Mouse (Mus musculus): ENCODE data around the gene Sec24c. TPM values are rescaled to one million over a fixed set of nuclear protein-coding genes. Genes with fewer than 3 reads are reported as not detected.

Gene Sec24c
- polyA plus RNA-seq, 1 experiment from 2014 or later = 92.7 TPM

- Histone ChIP-seq H3K4me1 (ENCODE audit: control insufficient read depth, insufficient read depth, low read length) (peaks cover 8% of the 10 kb centered on the region), H3K4me2 (ENCODE audit: low read depth, low read length) (no peak overlapping the region), H3K27ac (ENCODE audit: low read length) (no peak overlapping the region), H3K36me3 (ENCODE audit: control insufficient read depth, insufficient read depth, low read length) (no peaks in the 10 kb centered on the region), H3K9ac (ENCODE audit: low read depth, low read length) (no peak overlapping the region), H3K9me3 (ENCODE audit: control insufficient read depth, low read length) (no peaks in the 10 kb centered on the region), H3K4me3 (ENCODE audit: low read length) (no peak overlapping the region), H3K27me3 (replicated peaks; ENCODE audit: control insufficient read depth, insufficient read depth, low read length) (no peaks in the 10 kb centered on the region)
- no peak for ATAC-seq
Measured at GRCm38 (mm10) chr14:20658326-20658725, 15.8 kb upstream of the Sec24c start.

GRCm38 (mm10) chr14:20658902-20659301, 15.2 kb upstream of the Sec24c start:
- ATAC-seq = no peak
- 81% methylated on average over 6 of the region's 6 CpGs for WGBS
- H3K4me2 ChIP-seq (ENCODE audit: low read depth, low read length) = no peak overlapping the region

GRCm38 (mm10) chr14:20659687-20660086, 14.4 kb upstream of the Sec24c start:
- Histone ChIP-seq H3K36me3 (ENCODE audit: control insufficient read depth, insufficient read depth, low read length) (no peaks in the 10 kb centered on the region), H3K4me3 (ENCODE audit: low read length) (no peak overlapping the region), H3K4me1 (ENCODE audit: control insufficient read depth, insufficient read depth, low read length) (peaks cover 8% of the 10 kb centered on the region), H3K9ac (ENCODE audit: low read depth, low read length) (no peak overlapping the region), H3K27ac (ENCODE audit: low read length) (no peak overlapping the region), H3K4me2 (ENCODE audit: low read depth, low read length) (no peak overlapping the region), H3K9me3 (ENCODE audit: control insufficient read depth, low read length) (no peaks in the 10 kb centered on the region), H3K27me3 (replicated peaks; ENCODE audit: control insufficient read depth, insufficient read depth, low read length) (no peaks in the 10 kb centered on the region)
- 98% methylated on average over 7 of the region's 7 CpGs for WGBS
- ATAC-seq = no peak

More at GRCm38 (mm10) chr14:20658902-20659301, 15.2 kb upstream of the Sec24c start:
- H3K4me1 ChIP-seq (ENCODE audit: control insufficient read depth, insufficient read depth, low read length) = peaks cover 8% of the 10 kb centered on the region
- H3K4me3 ChIP-seq (ENCODE audit: low read length) = no peak overlapping the region
- H3K27ac ChIP-seq (ENCODE audit: low read length) = no peak overlapping the region
- H3K9ac ChIP-seq (ENCODE audit: low read depth, low read length) = no peak overlapping the region
- no peaks in the 10 kb centered on the region for H3K27me3 ChIP-seq (replicated peaks; ENCODE audit: control insufficient read depth, insufficient read depth, low read length)
- H3K36me3 ChIP-seq (ENCODE audit: control insufficient read depth, insufficient read depth, low read length) = no peaks in the 10 kb centered on the region
- no peaks in the 10 kb centered on the region for H3K9me3 ChIP-seq (ENCODE audit: control insufficient read depth, low read length)

- 0 out of 2 replicates have a peak, but pooled peaks cover 3% of the 10 kb centered on the region for H3K27me3 ChIP-seq (replicated peaks; ENCODE audit: control insufficient read depth, insufficient read depth, low read length)
- H3K4me3 ChIP-seq (ENCODE audit: low read length) = peak overlapping the region; percentile 67
- peak overlapping the region; percentile 72 for H3K9ac ChIP-seq (ENCODE audit: low read depth, low read length)
- under 1% methylated on average over 52 of the region's 52 CpGs for WGBS
- peaks cover 8% of the 10 kb centered on the region for H3K4me1 ChIP-seq (ENCODE audit: control insufficient read depth, insufficient read depth, low read length)
- no peaks in the 10 kb centered on the region for H3K36me3 ChIP-seq (ENCODE audit: control insufficient read depth, insufficient read depth, low read length)
- H3K27ac ChIP-seq (ENCODE audit: low read length) = peak overlapping the region; percentile 84
- H3K4me2 ChIP-seq (ENCODE audit: low read depth, low read length) = peak overlapping the region; percentile 90
- H3K9me3 ChIP-seq (ENCODE audit: control insufficient read depth, low read length) = no peaks in the 10 kb centered on the region
- ATAC-seq = peak; percentile 90
Measured at GRCm38 (mm10) chr14:20660827-20661660, 13.1 kb upstream of the Sec24c start.

DNA sequence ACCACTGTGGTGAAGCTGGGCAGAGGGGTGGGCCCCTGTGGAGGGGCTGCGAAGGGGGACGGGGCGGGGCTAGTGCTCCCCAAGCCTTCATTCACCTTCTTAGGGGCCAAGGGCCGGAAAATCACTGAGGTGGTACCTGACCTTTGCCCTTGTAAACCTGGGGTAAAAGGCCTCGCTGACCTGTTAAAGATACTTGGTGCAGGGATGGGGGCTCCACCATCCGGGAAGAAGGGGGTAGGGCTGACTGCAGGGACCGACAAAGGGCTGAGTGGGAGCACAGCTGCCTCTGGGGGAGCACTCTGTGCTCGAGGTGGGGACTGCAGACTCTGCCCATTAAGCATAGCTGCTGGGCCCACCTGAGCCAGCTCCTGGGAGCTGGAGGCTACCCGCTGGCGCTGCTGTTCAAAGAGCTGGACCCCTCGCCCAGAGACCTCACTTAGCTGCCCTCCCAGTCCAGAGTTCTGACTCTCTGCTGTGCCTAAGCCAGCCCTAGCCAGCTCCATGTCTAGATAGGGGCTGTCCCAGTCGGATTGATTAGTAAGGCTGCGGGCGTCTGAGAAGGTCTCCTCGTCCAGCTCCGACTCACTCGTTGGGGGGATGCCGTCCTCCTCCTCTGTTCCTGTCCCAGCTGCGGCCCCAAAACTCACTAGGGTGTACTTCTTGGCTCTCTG, 12.3 kb upstream of the Sec24c start:
- peak; percentile 43 for ATAC-seq
- Histone ChIP-seq H3K4me3 (ENCODE audit: low read length) (peak overlapping the region; percentile 67), H3K9ac (ENCODE audit: low read depth, low read length) (peak overlapping the region; percentile 72), H3K9me3 (ENCODE audit: control insufficient read depth, low read length) (no peaks in the 10 kb centered on the region), H3K4me2 (ENCODE audit: low read depth, low read length) (peak overlapping the region; percentile 90), H3K27ac (ENCODE audit: low read length) (peak overlapping the region; percentile 84), H3K4me1 (ENCODE audit: control insufficient read depth, insufficient read depth, low read length) (peaks cover 8% of the 10 kb centered on the region), H3K36me3 (ENCODE audit: control insufficient read depth, insufficient read depth, low read length) (no peaks in the 10 kb centered on the region), H3K27me3 (replicated peaks; ENCODE audit: control insufficient read depth, insufficient read depth, low read length) (0 out of 2 replicates have a peak, but pooled peaks cover 3% of the 10 kb centered on the region)
- WGBS = 16% methylated on average over 19 of the region's 19 CpGs

DNA sequence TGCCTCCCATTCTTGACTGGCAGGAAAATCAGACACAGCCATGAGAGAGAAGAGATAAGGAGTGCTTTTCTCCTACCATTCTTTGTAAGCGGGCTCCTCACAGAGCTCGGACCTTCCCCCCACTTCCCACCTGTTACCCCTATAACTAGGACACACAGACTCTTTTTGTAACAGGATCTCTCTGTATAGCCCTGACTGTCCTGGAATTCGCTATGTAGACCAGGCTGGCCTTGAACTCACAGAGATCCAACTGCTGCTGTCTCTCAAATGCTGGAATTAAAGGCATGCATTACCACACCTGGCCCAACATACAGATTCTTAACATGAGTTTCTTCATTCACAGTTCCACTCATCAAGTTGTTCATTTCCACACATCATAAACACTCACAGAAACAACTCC, 11.4 kb upstream of the Sec24c start:
- no peak overlapping the region for H3K4me3 ChIP-seq (ENCODE audit: low read length)
- H3K4me2 ChIP-seq (ENCODE audit: low read depth, low read length) = no peak overlapping the region
- no peak for ATAC-seq
- peaks cover 8% of the 10 kb centered on the region for H3K4me1 ChIP-seq (ENCODE audit: control insufficient read depth, insufficient read depth, low read length)
- no peak overlapping the region for H3K27ac ChIP-seq (ENCODE audit: low read length)
- H3K27me3 ChIP-seq (replicated peaks; ENCODE audit: control insufficient read depth, insufficient read depth, low read length) = 0 out of 2 replicates have a peak, but pooled peaks cover 3% of the 10 kb centered on the region
- no peaks in the 10 kb centered on the region for H3K36me3 ChIP-seq (ENCODE audit: control insufficient read depth, insufficient read depth, low read length)
- H3K9me3 ChIP-seq (ENCODE audit: control insufficient read depth, low read length) = no peaks in the 10 kb centered on the region
- H3K9ac ChIP-seq (ENCODE audit: low read depth, low read length) = 0 out of 2 replicates have a peak overlapping the region, but pooled peaks have one; percentile 72
- 85% methylated on average over 3 of the region's 3 CpGs for WGBS

GRCm38 (mm10) chr14:20663601-20664000, 10.5 kb upstream of the Sec24c start:
- 0 out of 2 replicates have a peak, but pooled peaks cover 3% of the 10 kb centered on the region for H3K27me3 ChIP-seq (replicated peaks; ENCODE audit: control insufficient read depth, insufficient read depth, low read length)
- 67% methylated on average over 2 of the region's 2 CpGs for WGBS

DNA sequence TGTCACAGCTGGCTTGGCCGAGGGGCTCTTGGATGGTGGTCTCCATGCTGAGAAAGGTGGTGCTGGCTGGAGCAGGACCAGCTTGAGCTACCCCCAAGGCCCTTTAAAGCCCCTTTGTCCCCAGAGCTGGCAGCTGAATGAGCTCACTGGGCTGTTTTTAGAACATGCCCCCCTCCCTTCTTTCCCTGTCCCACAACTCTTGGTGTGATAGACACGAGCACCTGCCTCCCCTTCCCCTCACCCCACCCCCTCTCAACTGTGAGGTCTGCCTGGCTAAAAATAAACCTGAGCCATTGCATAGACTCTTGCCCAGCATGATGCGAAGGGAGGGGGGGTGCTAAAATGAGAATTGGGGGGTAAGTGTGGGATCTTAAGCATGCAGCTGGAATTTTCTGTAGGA, 9.7 kb upstream of the Sec24c start:
- peaks cover 15% of the 10 kb centered on the region for H3K4me1 ChIP-seq (ENCODE audit: control insufficient read depth, insufficient read depth, low read length)
- no peak overlapping the region for H3K4me3 ChIP-seq (ENCODE audit: low read length)
- H3K9me3 ChIP-seq (ENCODE audit: control insufficient read depth, low read length) = no peaks in the 10 kb centered on the region
- no peak for ATAC-seq
- no peak overlapping the region for H3K9ac ChIP-seq (ENCODE audit: low read depth, low read length)
- H3K27ac ChIP-seq (ENCODE audit: low read length) = no peak overlapping the region
- H3K36me3 ChIP-seq (ENCODE audit: control insufficient read depth, insufficient read depth, low read length) = no peaks in the 10 kb centered on the region
- no peak overlapping the region for H3K4me2 ChIP-seq (ENCODE audit: low read depth, low read length)
- 0 out of 2 replicates have a peak, but pooled peaks cover 3% of the 10 kb centered on the region for H3K27me3 ChIP-seq (replicated peaks; ENCODE audit: control insufficient read depth, insufficient read depth, low read length)
- WGBS = 64% methylated on average over 3 of the region's 3 CpGs

More at GRCm38 (mm10) chr14:20663601-20664000, 10.5 kb upstream of the Sec24c start:
- Histone ChIP-seq H3K36me3 (ENCODE audit: control insufficient read depth, insufficient read depth, low read length) (no peaks in the 10 kb centered on the region), H3K4me3 (ENCODE audit: low read length) (no peak overlapping the region), H3K4me2 (ENCODE audit: low read depth, low read length) (no peak overlapping the region), H3K27ac (ENCODE audit: low read length) (no peak overlapping the region), H3K4me1 (ENCODE audit: control insufficient read depth, insufficient read depth, low read length) (peaks cover 15% of the 10 kb centered on the region), H3K9ac (ENCODE audit: low read depth, low read length) (no peak overlapping the region), H3K9me3 (ENCODE audit: control insufficient read depth, low read length) (no peaks in the 10 kb centered on the region)
- no peak for ATAC-seq

GRCm38 (mm10) chr14:20667469-20667868, 6.6 kb upstream of the Sec24c start:
- Histone ChIP-seq H3K9me3 (ENCODE audit: control insufficient read depth, low read length) (no peaks in the 10 kb centered on the region), H3K4me1 (ENCODE audit: control insufficient read depth, insufficient read depth, low read length) (peaks cover 8% of the 10 kb centered on the region; the same call in 1 of the 2 replicates), H3K4me2 (ENCODE audit: low read depth, low read length) (no peak overlapping the region), H3K27ac (ENCODE audit: low read length) (no peak overlapping the region; the same call in 1 of the 2 replicates), H3K9ac (ENCODE audit: low read depth, low read length) (no peak overlapping the region), H3K4me3 (ENCODE audit: low read length) (no peak overlapping the region), H3K27me3 (replicated peaks; ENCODE audit: control insufficient read depth, insufficient read depth, low read length) (0 out of 2 replicates have a peak, but pooled peaks cover 3% of the 10 kb centered on the region), H3K36me3 (ENCODE audit: control insufficient read depth, insufficient read depth, low read length) (no peaks in the 10 kb centered on the region)
- ATAC-seq = 0 out of 2 replicates have a peak, but pooled peaks have one; percentile 18
- 69% methylated on average over 1 of the region's 1 CpGs for WGBS

All from intestine, embryonic 16.5 days (tissue).